Mouse (Mus musculus): ENCODE results near the gene Slc15a5.
"Not testable (repeated sequence)": the region's sequence is repeated elsewhere in the genome, so short reads cannot be mapped to it uniquely, and the experiment has no call there.

Gene Slc15a5

DNA sequence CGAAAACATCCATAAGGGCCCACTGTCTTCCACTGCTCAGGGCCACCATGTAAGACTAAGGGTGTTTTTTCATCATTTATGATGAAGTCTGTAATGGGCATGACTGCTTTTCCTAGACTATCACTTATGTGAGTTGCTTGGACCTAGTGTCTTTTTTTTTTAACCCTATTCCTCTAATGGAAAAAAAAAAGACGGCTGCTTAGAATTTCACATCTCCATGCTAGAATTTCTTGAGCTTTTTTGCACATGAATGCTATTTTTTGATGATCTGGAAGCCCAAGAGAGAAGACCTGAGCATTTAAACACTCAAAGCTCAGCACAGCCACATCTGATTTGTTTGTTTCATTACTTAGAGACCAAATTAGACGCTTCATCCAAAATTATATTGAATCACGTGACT lies at the start of gene Slc15a5:
Gene Slc15a5 (minus strand): TSS at position 101 of the 400 bp plus-strand sequence.
- DNase-seq (ENCODE audit: low read depth) = no peak

GRCm38 (mm10) chr6:138128392-138129335 lies 48.9 kb upstream of the Slc15a5 start:
- no peak for DNase-seq (ENCODE audit: low read depth)

DNA sequence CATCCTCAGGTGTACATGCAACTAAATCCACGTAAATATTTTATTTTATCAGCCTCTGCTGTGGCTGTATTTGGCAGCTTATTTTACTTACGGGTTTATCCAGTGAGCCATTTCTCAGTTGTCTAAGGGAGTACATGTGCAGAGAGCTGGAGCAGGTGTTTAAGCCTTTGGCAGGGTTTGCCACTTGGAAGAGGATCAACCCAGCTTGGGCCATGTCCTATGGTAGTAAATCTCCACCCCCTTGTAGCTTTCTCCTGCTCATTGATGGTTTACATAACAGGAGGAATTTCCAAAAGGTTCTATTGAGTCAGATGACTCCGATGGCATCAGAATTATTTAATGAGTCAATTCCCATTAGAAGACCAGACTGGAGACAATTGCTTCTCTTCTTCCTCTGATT lies 37.8 kb upstream of the Slc15a5 start:
- no peak for DNase-seq (ENCODE audit: low read depth)

DNA sequence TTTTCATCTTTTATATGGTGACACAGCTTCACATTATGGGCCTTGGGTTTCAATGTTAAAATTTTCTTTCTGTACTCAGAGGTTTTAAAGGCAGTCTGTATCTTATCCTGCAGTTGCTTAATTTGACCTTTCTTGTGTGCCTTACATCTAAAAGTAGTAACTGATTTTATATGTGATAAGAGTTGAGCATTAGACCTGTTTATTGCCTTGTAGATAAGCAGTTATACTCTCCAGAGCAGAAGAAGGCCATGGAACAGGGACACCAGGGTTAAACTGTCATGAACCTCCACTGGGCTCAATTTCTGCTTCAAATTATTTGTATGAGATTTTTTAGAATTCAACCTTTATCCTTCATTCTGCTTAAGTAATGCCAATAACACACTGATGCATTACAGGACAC lies 24.8 kb upstream of the Slc15a5 start:
- no peak for DNase-seq (ENCODE audit: low read depth)

GRCm38 (mm10) chr6:138102940-138103339 lies 23.2 kb upstream of the Slc15a5 start:
- DNase-seq (ENCODE audit: low read depth) = no peak

GRCm38 (mm10) chr6:138101843-138102242 lies 22.1 kb upstream of the Slc15a5 start:
- no peak for DNase-seq (ENCODE audit: low read depth)

DNA sequence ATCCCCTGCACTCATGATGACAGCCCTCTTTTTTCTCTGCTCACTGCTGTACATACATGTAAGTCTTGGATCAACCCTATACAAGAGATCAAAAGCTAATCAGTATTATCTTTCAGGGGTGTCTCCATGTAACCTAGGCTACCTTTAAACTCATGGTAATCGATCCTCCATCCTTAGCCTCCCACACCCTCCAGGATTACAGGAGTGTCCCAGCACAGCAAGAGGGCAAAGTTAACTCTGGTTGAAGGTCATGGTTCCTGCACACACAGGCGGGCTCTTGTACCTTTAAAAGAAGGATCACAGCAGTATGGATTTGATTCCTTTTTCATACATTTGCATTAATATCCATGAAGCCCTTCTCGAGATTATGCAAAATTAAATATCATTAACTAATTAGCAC lies 19.9 kb upstream of the Slc15a5 start:
- DNase-seq (ENCODE audit: low read depth) = no peak

DNA sequence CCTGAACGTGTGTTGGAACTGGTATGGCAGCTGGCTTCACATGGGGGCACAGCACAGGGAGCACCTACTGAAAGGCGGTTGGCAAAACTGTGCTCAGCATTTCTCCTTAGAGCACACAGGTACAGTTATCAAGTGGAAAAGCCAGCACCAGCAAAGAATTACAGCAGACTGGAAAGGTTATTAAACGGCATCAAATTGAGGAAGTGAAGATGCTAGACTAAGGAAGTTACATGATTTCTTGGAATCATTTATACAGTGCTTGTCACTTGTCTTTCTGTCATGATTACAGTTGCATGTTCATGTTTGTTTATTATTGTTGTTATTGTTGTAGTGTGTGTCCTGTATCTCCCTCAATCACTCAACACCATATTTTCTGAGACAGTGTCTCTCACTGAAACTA lies 15.3 kb upstream of the Slc15a5 start:
- no peak for DNase-seq (ENCODE audit: low read depth)

- DNase-seq (ENCODE audit: low read depth) = no peak
Observed at GRCm38 (mm10) chr6:138092432-138092831, 12.7 kb upstream of the Slc15a5 start.

GRCm38 (mm10) chr6:138089084-138089483 lies 9.4 kb upstream of the Slc15a5 start:
- no peak for DNase-seq (ENCODE audit: low read depth)

DNA sequence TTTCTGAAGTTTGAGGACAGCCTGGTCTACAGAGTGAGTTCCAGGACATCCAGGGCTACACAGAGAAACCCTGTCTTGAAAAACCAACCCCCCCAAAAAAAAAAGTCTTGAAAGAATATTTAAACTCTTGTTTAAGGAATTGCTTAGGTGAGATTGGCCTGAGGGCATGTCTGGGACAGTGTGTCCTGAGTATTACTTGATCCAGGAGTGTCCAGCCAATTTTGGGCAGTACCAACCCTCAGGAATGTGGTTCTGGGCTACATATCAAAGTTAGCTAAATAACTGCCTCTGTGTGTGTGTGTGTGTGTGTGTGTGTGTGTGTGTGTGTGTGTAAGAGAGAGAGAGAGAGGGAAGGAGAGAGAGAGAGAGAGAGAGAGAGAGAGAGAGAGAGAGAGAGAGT lies 6.7 kb upstream of the Slc15a5 start:
- DNase-seq (ENCODE audit: low read depth) = not testable (repeated sequence)

DNA sequence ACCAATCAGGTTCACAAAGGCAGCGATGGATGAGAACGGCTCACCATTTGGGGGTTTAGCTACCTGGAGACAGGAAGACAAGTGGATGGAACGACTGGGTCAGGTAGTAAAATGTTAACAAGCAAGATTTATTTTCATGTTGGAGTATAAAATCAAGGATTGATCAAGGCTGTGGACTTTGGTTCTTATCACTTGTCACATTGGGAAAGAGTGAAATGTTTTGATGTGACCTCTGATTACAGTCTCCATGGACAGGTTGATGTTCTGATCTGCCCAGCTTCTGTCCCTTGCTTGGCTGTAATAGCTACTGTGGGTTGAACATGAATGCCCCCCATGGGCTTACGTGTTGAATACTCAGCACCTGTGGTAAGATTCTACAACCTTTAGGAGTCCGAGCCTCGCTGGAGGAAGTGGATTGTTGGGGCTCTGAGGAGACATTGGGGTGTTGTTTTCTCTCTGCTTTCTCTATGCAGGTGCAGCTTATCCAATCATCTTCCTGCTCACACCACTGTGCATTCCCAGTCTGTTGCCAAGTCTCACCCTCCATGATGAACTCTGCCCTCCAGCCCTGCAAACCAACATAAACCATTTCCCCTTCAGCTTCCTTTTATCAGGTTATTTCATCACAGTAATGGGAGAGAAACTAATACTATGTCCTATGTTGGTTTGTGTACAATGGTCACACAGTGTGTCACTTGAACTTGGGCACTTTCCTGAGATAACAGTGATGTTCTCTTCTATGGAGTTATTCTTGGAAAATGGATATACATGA lies 1.2 kb upstream of the Slc15a5 start:
- DNase-seq (ENCODE audit: low read depth) = no peak

GRCm38 (mm10) chr6:138077681-138078439 lies 1.9 kb downstream of the Slc15a5 start:
- no peak for DNase-seq (ENCODE audit: low read depth)

GRCm38 (mm10) chr6:138075723-138076122 lies 4.0 kb downstream of the Slc15a5 start:
- DNase-seq (ENCODE audit: low read depth) = no peak

GRCm38 (mm10) chr6:138073540-138073939 lies 6.2 kb downstream of the Slc15a5 start:
- DNase-seq (ENCODE audit: low read depth) = no peak

DNA sequence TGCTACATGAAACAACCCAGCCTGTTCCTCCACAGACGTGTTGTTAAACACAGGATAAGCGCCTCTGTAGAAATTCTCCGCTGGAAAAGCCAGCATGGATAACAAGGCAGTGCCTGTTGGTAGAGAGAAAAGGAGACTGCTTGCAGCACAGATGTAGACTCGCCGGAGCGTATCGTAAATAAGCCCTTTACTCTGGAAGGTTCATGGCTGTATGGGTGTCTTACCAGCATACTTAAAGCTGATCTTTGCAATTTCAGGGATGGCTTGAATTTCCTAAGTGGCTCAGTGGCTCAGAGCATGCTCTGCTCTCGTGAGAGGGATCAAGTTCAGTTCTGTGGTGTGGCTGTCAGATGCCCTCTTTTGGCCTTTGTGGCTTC lies 6.8 kb downstream of the Slc15a5 start:
- DNase-seq (ENCODE audit: low read depth) = no peak

DNA sequence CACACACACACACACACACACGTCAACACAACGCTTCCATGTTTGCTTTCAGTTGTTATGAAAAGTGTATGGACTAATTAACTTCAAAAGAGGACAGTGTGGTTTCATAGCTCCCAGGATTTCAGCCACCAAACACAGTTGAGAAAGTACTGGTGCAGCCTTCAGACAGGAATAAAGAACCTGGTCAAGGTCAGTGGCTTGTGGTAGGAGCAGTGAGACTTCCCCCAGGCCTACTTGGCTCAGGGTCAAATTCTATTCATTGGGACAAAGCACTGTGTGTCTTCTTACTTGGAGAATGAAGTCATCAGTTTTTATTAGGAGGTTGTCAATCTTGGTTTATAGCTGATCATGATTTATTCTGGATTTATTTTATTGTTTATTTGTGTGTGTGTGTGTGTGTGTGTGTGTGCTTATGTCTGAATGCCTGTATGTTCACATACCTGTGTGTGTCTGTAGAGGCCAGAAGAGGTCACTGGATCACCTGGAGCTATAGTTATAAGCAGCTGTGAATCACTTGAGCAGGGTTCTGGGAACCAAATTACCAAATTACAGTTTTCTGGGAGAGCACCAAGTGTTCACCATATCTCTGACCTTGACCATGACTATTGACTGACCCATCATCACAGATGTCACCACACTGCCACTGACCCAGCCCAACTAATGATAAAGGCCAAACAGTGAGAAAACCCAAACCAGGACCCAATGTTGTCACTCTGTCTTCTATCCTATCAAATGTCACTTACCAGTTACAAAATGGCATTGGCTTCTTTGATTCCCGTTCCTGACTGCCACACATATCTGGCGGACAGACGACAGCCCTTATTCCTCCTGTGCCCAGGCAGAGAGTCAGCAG lies 7.4 kb downstream of the Slc15a5 start:
- peak; percentile 11 for DNase-seq (ENCODE audit: low read depth)

- DNase-seq (ENCODE audit: low read depth) = peak; percentile 6
Observed at GRCm38 (mm10) chr6:138071505-138072107, 8.1 kb downstream of the Slc15a5 start.

- DNase-seq (ENCODE audit: low read depth) = no peak
Observed at GRCm38 (mm10) chr6:138070720-138071504, 8.8 kb downstream of the Slc15a5 start.

DNA sequence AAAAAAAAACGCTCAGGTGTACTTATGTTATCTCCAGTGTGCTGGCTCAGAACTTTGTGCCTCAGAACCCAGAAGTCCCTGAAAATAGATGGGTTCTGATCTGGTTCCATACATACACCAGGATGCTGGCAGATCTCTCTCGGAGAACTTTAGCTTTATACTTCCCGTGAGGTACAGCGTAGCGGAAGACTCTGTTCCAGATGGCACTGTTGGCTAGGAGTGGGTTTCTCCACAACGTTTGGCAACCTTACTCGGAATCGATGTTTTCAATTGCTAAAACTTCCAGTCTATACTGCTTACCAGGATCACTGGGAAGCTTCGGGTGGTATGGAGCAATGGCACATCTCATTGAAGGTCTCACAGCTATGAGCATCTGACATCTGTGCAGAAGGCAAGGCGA lies 9.8 kb downstream of the Slc15a5 start:
- DNase-seq (ENCODE audit: low read depth) = no peak

Measured in 416B (cell line).